In the genomic region with DNA sequence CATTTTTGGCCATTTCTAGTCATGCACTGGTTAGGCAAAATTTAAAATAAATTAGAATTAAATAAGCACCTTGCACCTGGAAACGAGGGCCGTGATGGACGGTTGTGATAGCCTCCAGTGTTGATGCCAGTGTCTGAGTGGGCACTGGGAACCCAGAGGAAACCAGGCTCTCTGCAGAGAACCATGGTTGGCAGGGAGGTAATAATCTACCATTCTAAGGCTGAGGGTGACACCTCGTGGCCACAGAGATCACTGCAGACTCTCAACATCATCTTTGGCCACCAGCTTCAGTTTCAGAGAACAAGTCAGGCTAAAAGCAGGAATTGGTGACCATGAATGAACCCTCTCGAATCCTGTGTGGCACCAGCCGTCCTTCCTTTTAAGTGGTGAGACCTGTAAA, we compare ENCODE assay signal across 9 mouse cellular contexts. TPM values are rescaled to one million over a fixed set of nuclear protein-coding genes. Genes with fewer than 3 reads are reported as not detected.
A peak's percentile ranks its signal among the peaks of the same experiment; 100 is the strongest.
DNase-seq lines count a peak whose midpoint lies in the region; TF ChIP-seq lines count a peak whose summit lies in the region.
"Had no signal": no experiment of that assay in that cellular context is flagged by ENCODE, and none has a peak within 500 bp of the region (broad histone marks: within the 10 kb centered on the region; RNA-seq: fewer than 3 reads in every experiment).

No protein-coding gene starts in this region.

- no peak overlapping the region for H3K4me3 ChIP-seq in gastrocnemius, adult 2 months
- H3K4me3 ChIP-seq in olfactory bulb, adult 2 months (ENCODE audit: insufficient read depth, low read depth, low read length): no peak overlapping the region
- H3K4me3 ChIP-seq: liver, embryonic 13.5 days had no signal

- TF ChIP-seq POLR2A in olfactory bulb, adult 2 months (IDR thresholded peaks at IDR 0.05; ENCODE audit: insufficient read depth, low read depth, low read length): no peak

- intact Hi-C loops in gastrocnemius, adult 2 months (cut with DNase I): loop anchor here (5.0 kb wide), 1 partner anchor 1119 kb away; no protein-coding TSS in a partner anchor

- no peak overlapping the region for H3K27ac ChIP-seq in gastrocnemius, adult 2 months
- no peak overlapping the region for H3K27ac ChIP-seq in olfactory bulb, adult 2 months (ENCODE audit: insufficient read depth, low read depth, low read length)
- H3K27ac ChIP-seq: liver, embryonic 13.5 days had no signal

- 9% methylated on average over 6 of the region's 6 CpGs for WGBS in olfactory bulb, adult 2 months

- H3K4me1 ChIP-seq in olfactory bulb, adult 2 months (ENCODE audit: control insufficient read depth, insufficient read depth, low read length): no peaks in the 10 kb centered on the region
- H3K4me1 ChIP-seq: liver, embryonic 13.5 days had no signal

- DNase-seq in CD4-positive helper T cell, adult 2 months (ENCODE audit: low read depth, low spot score): peak; percentile 31
- DNase-seq in NIH3T3 (ENCODE audit: low read depth): peak; percentile 83
- DNase-seq in cerebellum, postnatal 25 days: peak; percentile 74 to 82
- DNase-seq in gastrocnemius, adult 2 months: peak; percentile 60
- DNase-seq in kidney, postnatal 25 days: peak; percentile 49 to 81
- DNase-seq in lung, adult 18-20 months: peak; percentile 37 to 41
- peak; percentile 39 to 53 for DNase-seq in thymus, postnatal 36 days
- DNase-seq: liver, embryonic 13.5 days had no signal

- TF ChIP-seq CTCF in gastrocnemius, adult 2 months (IDR thresholded peaks at IDR 0.05): peak; percentile 85
- TF ChIP-seq CTCF in olfactory bulb, adult 2 months (IDR thresholded peaks at IDR 0.05; ENCODE audit: insufficient read depth, low read depth, low read length): peak; percentile 45; the same call in 1 of the 2 replicates

RNA-seq across cellular contexts. Expression of a gene that starts 54.5 kb away (rescaled TPM):
- total RNA-seq in gastrocnemius, adult 2 months (2021): 10 to 100 TPM; 25.0 to 28.9 TPM
- polyA plus RNA-seq in olfactory bulb, adult 2 months (2012; ENCODE audit: insufficient read depth, insufficient read length, low replicate concordance, missing spikeins): not detected in 2 replicates

Comparison
In these comparisons a context has a peak if more than half of its experiments do, and no peak if none do; other contexts are left out.
1. DNase-seq: peak in every context shown above with its lines; median percentile 83 in NIH3T3; 78 in cerebellum, postnatal 25 days; 65 in kidney, postnatal 25 days; 60 in gastrocnemius, adult 2 months; 46 in thymus, postnatal 36 days; 39 in lung, adult 18-20 months; 31 in CD4-positive helper T cell, adult 2 months.